ENCODE assay signal across 7 mouse cellular contexts in the genomic region with DNA sequence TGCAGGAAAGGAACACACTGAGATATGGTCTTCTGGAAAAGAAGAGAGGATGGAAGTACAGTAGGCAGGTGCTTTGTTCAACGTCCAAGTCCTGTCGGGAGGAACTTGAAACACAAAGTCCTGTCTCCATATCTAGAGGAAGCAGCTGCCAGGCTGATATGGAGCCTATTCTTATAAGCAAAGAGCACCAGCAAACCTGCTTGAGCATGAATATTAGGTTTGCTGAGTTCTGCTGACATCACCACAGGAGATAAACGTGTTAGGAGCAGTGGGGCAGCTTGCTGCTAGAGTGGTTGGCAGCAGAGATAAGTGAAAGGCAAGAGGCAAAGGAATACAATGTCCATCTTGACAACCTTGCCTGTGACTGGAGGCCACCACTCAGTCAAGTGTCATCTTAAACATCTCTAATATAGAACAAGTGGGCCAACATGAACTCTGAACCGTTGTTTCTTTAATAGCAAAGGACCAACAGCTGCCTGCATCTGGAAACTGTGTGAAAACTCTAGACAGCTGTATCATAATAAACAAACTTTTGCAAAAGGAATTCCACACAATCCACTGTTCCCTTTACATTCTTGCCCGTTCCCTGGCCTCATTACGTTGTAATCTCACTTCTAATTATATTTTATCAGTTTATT.
DNase-seq lines count a peak whose midpoint lies in the region; ATAC-seq and TF ChIP-seq lines count a peak whose summit lies in the region.
"Not testable (repeated sequence)": the region's sequence is repeated elsewhere in the genome, so short reads cannot be mapped to it uniquely, and the experiment has no call there.

No protein-coding gene starts in this region.

- WGBS in heart, embryonic 13.5 days = 37% methylated on average over 3 of the region's 6 CpGs
- WGBS in liver, adult 2 months = 61% methylated on average over 4 of the region's 6 CpGs
- WGBS in liver, embryonic 15.5 days (ENCODE audit: insufficient replicate concordance) = 34% methylated on average over 3 of the region's 6 CpGs
- WGBS in lung, postnatal 0 days = 44% methylated on average over 2 of the region's 6 CpGs
- 38% methylated on average over 2 of the region's 6 CpGs for WGBS in stomach, embryonic 16.5 days

- H3K9ac ChIP-seq in heart, embryonic 13.5 days; liver, adult 2 months (ENCODE audit: low read depth, low read length); liver, embryonic 15.5 days; lung, postnatal 0 days (replicated peaks; ENCODE audit: low read depth); stomach, embryonic 16.5 days (ENCODE audit: low read length): not testable (repeated sequence)

- not testable (repeated sequence) for H3K4me2 ChIP-seq in heart, embryonic 13.5 days; liver, embryonic 15.5 days; lung, postnatal 0 days (replicated peaks; ENCODE audit: low read depth, low read length); stomach, embryonic 16.5 days (ENCODE audit: low read depth, low read length)

- not testable (repeated sequence) for H3K9me3 ChIP-seq in heart, embryonic 13.5 days; liver, embryonic 15.5 days (replicated peaks); lung, postnatal 0 days (ENCODE audit: low read length); stomach, embryonic 16.5 days (replicated peaks; ENCODE audit: control insufficient read depth, low read length)

- not testable (repeated sequence) for H3K4me3 ChIP-seq in heart, embryonic 13.5 days; liver, adult 2 months (ENCODE audit: insufficient read depth, low read depth, low read length); liver, embryonic 15.5 days (replicated peaks); lung, postnatal 0 days (ENCODE audit: low read depth, low read length); stomach, embryonic 16.5 days (replicated peaks; ENCODE audit: low read length)

- not testable (repeated sequence) for TF ChIP-seq CTCF in liver, adult 2 months (IDR thresholded peaks at IDR 0.05; ENCODE audit: low read depth, low read length); lung, postnatal 0 days (IDR thresholded peaks at IDR 0.05)

- not testable (repeated sequence) for H3K36me3 ChIP-seq in heart, embryonic 13.5 days; liver, adult 2 months (ENCODE audit: control insufficient read depth, insufficient read depth, low read length); liver, embryonic 15.5 days (replicated peaks); lung, postnatal 0 days (ENCODE audit: insufficient read depth, low read length); stomach, embryonic 16.5 days (ENCODE audit: control insufficient read depth, insufficient read depth, low read length)

- H3K4me1 ChIP-seq in heart, embryonic 13.5 days; liver, adult 2 months (ENCODE audit: control insufficient read depth, insufficient read depth, low read length); liver, embryonic 15.5 days (replicated peaks); lung, postnatal 0 days (ENCODE audit: insufficient read depth, low read depth, low read length); stomach, embryonic 16.5 days (ENCODE audit: control insufficient read depth, insufficient read depth, low read length): not testable (repeated sequence)

- DNase-seq in liver, adult 2 months (ENCODE audit: extremely low read depth, low read depth, low spot score) = peak; percentile 19
- not testable (repeated sequence) for DNase-seq in lung, postnatal 0 days (ENCODE audit: low spot score)

- not testable (repeated sequence) for H3K79me2 ChIP-seq in liver, adult 2 months (ENCODE audit: control insufficient read depth, insufficient read depth, low read length)

- TF ChIP-seq EP300 in lung, postnatal 0 days (IDR thresholded peaks at IDR 0.05) = not testable (repeated sequence)

- peak overlapping the region; percentile 68; the same call in 1 of the 2 replicates for H3K27ac ChIP-seq in heart, embryonic 13.5 days (replicated peaks)
- not testable (repeated sequence) for H3K27ac ChIP-seq in liver, adult 2 months (replicated peaks; ENCODE audit: insufficient read depth, low read depth, low read length); liver, embryonic 15.5 days (replicated peaks); lung, postnatal 0 days (ENCODE audit: low read length); stomach, embryonic 16.5 days (ENCODE audit: low read length)

- TF ChIP-seq POLR2A in liver, adult 2 months (IDR thresholded peaks at IDR 0.05; ENCODE audit: extremely low read depth, insufficient read depth, low read length) = not testable (repeated sequence)

- not testable (repeated sequence) for H3K27me3 ChIP-seq in heart, embryonic 13.5 days (replicated peaks); liver, adult 2 months (ENCODE audit: control insufficient read depth, insufficient read depth, low read length); liver, embryonic 15.5 days; lung, postnatal 0 days (replicated peaks; ENCODE audit: insufficient read depth, low read length); stomach, embryonic 16.5 days (ENCODE audit: control insufficient read depth, insufficient read depth, low read length)

- ATAC-seq in erythroid progenitor cell, adult 5-6 weeks (replicated peaks; ENCODE audit: low FRiP score, poor library complexity, severe bottlenecking) = peak; percentile 76
- ATAC-seq in heart, embryonic 13.5 days (ENCODE audit: extremely low read depth, insufficient number of reproducible peaks, low FRiP score, low TSS enrichment) = peak; percentile 61
- peak; percentile 42 to 51; a peak in 2 of 4 replicates for ATAC-seq in hematopoietic stem cell, adult 5-6 weeks (replicated peaks in 1 of 2; ENCODE audit: insufficient read depth in 1 of 2, low FRiP score in 2 of 2, low TSS enrichment in 1 of 2, low read depth in 1 of 2, poor library complexity in 2 of 2, severe bottlenecking in 2 of 2)
- ATAC-seq in liver, embryonic 15.5 days (ENCODE audit: insufficient read depth) = peak; percentile 92
- ATAC-seq in lung, postnatal 0 days = peak; percentile 73
- peak; percentile 48; the same call in 1 of the 2 replicates for ATAC-seq in stomach, embryonic 16.5 days (ENCODE audit: insufficient read depth, low FRiP score)
